Mouse (Mus musculus): ENCODE results near the gene Gmppa.

Gene Gmppa

DNA sequence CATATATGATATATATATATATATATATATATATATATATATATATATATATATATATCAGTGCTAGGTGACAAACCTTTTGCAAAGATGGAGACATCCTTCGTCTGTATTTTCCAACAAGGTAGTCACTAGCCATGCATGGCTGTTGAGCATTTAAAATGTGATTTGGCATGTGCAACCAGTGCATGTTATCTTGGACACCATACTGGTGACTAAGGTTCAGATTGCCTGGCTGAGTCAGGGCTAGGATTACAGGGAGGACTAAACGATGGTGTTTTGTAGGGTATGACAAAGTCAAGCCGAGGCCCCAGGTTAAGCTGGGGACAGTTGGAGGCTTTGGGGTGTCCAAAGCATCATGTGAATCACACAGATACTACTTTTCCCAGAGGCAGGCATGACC, 19.7 kb downstream of the Gmppa start:
- no peak for DNase-seq (ENCODE audit: low read depth, low spot score)

DNA sequence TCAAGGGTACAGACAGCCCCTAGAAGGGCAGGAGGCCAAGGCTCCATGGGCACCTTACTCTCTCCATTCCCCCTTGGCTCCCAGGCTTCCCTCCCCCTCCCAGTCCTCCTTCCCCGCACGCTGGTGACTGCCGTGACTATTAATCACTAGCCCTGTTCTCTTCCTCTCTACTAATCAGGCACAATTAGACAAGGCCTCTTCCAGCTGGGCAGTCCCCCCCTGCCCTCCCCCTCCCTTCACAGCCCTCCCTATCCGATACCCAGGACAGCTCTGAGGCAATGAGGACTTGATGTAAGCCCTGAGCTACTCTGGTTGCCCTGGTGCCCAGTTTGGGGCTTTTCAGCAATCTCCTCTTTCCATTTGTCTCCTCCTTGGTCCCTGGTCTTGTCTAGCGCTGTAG, 20.2 kb downstream of the Gmppa start:
- DNase-seq (ENCODE audit: low read depth, low spot score), result no peak

DNA sequence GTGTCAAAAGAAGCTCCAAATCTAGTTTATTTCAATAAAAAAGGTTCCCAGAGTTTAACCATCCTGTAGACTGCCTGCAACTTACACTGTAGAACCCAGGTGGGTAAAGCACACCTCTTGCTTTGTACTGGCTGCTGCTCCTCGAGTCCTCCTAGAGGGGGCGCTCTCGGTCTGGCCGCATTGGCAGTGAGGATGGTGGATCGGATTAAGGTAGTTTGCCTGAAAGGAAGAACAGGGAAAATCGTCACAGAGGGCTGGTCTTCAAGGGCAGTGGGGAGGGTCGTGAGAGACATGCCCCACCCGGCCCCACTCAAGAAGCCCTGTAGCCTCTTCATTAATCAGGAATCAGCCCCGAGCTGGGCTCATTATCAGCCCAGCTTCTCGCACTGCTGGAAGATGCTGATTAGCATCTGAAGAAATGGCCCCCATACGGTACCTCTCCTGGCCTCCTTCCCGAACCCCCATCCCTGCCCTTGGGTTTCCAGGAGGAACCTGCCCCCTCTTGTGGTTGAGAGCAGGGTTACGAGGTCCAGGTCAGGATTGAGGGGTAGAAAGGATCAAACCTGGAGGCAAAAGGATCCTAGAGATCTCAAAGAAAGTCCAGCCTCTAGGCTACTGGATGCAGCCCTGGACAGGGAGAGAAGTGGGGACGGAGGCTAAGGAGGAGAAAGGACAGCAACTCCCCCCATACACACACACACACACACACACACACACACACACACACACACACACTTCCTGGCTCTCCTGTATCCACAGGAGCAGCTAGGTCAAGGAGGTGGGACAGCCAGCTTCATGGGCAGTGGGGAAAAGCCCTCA, 21.2 kb downstream of the Gmppa start:
- no peak for DNase-seq (ENCODE audit: low read depth, low spot score)

DNA sequence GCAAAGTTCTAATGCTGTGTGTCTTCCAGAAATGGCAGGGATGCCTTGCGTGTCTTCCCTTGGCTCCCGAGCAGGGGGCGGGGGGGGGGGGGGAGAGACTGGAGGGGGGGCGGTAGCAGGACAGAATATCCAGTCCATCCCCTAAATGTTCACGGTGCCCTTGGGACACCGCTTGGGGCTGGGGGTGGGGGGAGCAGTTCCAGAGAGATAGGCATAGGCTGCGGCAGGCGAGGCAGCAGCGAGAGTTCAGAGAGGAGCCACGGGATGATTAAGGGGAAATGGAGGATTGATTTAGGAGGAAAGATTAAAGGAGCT, 21.9 kb downstream of the Gmppa start:
- no peak for DNase-seq (ENCODE audit: low read depth, low spot score)

DNA sequence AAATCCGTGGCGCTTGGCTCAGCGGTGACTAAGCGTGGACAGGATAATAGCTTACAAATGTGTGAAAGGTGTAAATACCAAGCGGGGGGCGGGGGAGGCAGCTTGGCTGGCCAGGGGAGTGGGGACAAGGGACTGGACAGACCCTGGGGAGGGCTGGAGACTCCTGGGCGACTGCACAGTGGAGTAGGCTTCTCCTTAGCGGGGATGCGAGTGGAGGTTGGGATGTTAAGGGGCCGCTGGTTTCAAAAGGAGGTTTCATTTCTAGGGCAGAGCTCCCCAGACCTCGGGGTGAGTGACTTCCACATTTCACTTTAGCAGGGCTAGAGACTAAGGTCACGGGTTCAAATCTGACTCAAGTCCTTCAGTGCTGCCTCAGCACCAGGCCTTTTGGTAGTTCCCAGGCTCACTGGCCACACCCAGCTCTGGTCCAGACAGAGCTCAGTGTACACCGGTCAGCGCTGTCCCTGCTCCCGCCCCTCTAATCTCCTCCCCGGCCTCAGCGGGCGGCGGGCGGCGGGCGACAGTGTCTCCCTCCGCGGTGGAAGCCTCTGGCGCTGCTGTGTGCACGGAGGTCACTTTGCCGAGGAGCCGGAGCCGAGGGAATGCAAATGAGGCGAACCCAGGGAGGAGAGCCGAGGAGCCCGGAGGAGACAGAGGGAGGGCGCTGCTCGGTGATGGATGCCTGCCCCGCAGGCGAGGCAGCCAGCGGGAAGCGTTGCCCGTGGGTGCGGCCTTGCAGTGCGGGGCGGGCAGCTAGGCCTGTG, 22.5 kb downstream of the Gmppa start:
- DNase-seq (ENCODE audit: low read depth, low spot score), result no peak

DNA sequence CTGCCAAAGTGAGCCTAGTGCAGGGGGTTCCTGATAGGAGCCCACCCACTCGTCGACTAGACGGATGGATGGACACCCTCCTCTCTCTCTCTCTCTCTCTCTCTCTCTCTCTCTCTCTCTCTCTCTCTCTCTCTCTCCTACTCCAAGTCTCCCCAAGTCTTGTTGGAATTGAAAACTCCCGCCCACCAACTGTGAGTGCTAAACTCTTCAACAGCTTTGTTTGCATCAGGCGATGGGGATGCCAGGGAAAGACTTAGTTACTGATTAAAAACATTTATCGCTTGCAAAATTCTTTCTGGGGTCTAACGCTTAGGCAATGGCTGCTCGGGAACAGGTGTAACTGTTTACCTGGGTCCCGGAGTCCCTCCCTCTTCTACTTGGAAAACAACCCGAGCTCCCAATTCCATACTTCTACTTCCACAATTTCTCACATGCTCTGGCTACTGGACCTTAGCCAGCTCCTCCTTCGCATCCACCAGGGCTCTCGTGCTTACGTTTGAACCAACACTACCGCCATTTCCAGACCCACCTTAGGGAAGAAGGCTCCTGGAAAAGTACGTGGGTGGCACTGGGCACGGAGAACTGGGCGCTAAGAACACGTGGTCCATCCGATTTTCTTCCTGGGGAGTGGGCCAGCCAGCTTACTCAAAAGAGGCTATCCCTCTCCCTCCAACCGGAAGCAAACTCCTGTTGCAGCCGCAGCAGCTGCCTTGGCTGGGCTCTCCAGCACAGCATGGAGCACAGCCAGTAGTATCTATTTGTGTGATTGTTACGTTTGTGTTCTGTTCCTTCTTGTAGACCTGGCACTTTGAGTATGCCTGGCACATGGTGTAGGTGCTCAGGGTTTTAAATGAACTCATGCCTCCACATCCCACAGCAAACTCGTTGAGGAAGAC, 23.3 kb downstream of the Gmppa start:
- no peak for DNase-seq (ENCODE audit: low read depth, low spot score)

DNA sequence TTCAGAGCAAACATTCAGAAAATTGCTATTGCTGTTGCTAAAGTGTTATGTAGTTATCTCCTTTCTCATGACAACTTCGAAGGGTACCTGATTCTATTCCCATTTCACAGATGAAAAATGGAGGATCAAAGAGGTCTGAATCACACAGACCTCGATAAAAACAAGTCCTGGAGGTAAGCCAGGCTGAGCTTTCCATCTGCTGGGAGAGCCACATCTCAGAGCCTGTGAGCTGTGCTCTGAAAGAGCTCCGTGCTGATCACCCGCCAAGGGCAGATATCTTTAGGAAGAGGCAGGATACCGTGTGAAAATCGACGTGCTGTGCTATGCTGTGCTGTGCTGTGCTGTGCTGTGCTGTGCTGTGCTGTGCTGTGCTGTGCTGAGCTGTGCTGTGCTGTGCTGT, 24.6 kb downstream of the Gmppa start:
- DNase-seq (ENCODE audit: low read depth, low spot score), result no peak

DNA sequence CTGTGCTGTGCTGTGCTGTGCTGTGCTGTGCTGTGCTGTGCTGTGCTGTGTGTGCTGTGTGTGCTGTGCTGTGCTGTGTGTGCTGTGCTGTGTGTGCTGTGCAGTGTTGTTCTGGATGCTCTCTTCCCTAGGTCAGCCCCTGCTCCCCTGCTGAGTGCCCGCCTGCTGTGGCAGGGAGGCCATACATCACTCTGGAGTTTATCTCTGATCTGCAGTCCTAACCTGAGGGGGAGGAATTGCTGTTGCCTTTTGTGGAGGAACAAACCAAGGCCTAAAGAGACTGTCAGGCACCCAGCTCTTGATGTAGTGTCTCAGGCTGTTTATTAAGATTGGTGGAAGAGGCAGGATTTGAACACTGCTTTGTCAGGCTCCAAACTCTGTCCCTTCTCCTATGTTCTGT, 26.9 kb downstream of the Gmppa start:
- no peak for DNase-seq (ENCODE audit: low read depth, low spot score)

DNA sequence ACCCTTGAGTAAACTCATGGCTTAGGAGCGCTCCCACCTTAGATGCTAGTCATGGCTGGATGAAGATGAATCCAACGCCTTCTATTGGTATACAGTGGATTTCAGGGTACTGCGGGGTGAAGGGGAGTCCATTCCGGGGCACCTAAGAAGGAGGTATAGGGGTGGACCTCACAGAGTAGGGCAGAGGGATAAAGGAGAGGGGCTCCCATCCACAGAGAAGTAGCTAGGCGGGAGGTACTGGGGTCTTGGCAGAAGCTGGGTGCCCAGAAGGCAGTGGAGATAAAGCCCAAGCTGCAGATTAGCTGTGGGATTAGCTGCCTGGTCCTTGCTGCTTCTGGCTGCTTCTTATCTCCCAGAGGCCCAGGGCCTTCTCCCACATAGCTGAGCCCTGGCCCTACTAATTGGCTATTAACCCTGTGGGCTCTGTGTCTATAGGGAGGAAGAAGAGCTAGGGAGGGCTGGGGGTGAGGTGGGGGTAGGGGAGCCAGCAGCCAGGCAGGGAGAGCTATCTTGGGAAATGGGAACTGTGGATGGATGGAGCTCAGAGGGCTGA, 28.0 kb downstream of the Gmppa start:
- no peak for DNase-seq (ENCODE audit: low read depth, low spot score)

DNA sequence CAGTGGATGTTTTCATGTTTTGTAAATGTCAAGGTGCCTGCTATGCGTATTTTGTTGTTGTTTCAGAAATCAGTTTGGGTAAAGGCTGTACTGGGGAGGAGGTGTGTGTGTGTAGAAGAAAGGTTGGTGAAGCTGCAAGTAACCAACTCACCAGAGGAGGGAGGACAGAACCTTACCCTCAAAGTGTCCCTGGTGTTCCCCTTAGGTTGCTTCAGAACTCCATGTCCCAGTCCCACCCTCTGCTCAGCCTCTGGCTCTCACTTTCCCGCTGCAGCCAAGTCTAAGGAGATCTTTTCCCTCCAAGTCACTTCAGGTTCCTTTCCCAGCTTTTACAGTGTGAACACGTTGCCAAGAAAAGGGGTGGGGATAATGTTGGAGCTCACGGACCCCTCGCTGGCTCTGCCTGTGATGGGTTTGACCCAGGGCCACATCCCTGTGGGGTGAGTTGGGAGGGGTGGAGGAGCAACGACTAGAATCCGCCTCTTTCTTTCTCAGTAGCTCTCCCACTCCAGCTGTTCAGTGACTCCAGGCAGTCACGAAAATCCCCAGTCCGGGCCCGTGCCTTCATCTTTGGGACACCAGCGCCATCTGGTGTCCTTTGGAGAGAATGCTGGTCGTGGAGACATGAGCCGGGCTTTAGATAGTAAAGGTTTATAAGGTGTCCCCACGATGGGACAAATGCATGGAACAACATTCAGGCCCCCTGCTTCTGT, 31.6 kb downstream of the Gmppa start:
- DNase-seq (ENCODE audit: low read depth, low spot score), result peak; percentile 78

DNA sequence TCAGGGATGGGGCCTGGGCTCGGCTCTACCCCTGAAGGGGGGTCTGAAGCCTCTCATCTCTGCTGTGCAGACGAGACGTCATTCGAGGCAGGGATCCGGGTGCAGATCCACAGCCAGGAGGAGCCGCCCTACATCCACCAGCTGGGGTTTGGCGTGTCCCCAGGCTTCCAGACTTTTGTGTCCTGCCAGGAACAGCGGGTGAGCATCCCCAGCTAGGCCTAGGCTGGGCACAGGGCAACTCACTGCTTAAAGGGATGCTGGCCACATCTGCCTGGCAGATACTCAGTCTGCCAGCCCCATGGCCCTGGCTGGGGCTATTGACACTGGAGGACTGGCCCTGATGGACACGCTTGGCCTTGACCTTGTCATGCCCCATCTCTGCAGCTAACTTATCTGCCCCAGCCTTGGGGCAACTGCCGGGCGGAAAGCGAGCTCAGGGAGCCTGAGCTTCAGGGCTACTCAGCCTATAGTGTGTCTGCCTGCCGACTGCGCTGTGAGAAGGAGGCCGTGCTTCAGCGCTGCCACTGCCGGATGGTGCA, 33.6 kb downstream of the Gmppa start:
- no peak for DNase-seq (ENCODE audit: low read depth, low spot score)

DNA sequence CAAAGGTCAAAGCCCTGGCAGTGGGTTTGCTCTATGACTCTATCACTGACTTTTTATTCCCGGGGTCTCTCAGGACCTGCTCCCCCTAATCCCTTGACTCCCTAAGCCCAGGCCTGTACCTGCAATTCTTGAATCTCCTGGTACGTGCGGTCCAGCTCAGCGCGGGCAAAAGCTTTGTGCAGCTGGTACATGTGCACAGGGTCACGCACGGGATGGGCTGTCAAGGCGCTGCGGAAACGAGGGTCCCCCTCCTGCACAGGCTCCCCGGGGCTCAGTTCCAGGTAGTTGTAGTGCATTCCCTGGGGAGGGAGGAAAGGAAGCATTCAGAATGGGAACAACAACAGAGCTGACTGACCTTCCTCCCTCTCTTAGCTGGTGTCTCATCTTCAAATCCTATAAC, 40.7 kb downstream of the Gmppa start:
- no peak for DNase-seq (ENCODE audit: low read depth, low spot score)

DNA sequence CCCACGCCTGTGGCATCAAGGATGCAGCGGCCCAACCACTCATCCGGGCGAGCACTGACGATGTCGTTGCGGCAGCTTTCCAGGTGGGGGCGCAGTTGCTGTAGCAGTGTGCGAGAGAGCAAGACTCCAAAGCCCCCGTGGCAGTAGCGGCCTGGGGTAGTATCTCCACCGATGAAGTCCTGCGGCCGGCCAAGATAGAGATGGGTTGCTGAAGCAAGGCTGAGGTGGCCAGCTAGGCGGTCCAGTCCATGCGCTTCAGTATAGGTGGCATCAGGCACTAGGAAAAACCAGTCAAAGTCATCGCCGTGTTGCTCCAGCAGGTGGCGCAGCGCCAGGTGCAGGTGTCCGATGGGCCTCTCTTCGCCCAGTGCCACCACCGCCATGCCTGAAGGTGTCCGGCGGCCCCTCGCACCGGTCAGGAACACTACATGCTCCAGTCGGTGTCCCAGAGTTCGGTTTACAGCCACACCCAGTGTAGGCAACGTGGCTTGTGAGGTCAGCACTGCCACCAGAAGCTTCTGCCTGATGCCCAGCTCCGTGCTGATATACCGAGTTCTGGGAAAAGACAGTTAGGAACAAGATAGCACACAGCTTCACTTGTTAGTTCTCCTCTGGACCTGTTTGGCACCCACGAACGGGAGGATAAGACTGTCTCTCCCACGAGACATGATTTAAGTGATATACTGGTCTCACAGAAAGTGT, 41.7 kb downstream of the Gmppa start:
- DNase-seq (ENCODE audit: low read depth, low spot score), result peak; percentile 67

DNA sequence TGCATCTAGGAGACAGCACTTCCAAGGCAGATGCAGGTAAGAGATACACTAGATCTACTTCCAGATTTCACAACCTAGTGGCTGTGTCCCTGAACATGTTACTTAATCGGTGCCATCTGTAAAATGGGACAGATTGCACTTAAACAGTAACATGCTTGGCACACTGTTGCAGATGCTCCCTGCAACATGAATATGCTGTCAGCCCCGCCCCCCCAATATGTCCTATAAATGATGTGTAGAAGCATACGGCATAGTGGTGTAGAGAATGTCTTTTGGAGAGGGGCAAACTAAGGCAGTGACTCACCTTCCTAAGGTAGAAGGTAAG, 42.2 kb downstream of the Gmppa start:
- DNase-seq (ENCODE audit: low read depth, low spot score), result no peak

DNA sequence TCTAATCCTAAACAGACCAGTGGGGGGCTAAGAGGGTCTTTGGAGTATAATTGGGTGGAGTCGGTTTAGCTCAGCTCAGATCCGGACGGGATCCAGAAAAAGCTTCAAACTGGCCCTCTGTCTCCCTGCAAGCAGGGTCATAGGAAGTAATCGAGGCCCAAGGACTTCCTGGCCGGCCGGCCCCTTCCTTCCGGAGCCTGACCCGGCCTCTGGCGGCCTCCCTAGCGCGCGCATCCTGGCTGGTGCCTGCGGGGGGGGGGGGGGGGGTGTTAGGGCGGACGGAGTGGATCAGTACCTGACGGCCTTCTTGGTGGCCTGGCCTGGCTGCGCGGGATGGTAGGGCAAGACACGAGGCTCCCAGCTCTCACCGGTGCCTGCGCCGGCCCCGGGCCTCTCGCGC, 42.8 kb downstream of the Gmppa start:
- no peak for DNase-seq (ENCODE audit: low read depth, low spot score)

DNA sequence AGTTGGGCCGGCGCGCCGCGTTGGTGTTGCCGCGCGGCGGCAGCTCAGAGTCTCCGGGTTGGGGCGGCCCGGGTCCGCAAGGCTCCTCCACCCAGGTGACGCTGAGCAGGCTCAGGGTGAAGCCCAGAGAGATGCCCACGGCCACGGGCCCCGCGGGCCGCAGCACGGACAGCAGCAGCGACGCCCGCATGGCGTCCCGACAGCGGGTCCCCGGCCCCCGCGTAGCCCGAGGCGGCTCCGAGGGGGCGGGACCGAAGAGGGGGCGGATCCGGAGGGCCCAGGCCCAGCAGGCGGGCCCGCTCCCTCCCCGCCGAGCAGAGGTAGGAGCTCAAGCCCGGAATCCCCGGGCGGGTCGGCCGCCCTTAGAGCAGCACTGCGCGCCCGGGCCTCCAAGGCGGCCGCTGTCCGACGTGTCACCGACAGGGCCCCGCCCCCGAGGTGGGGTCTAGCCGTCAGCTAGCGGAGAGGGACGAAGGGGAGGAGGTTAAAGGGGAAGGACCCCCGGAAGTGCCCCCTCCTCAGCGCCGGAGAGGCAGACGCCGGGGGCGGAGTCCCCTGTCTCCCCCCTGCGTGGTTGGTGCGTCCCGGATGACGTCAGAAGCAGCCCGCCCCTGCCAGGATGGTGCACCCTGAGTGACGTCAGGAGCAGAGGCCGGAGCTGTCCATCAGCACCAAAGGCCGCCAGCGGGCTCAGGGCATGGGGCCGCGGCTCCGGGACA, 43.3 kb downstream of the Gmppa start, which contains the start of the genes Chpf and Tmem198:
Gene Chpf, minus strand, starts transcription at position 392 of the 719 bp plus-strand sequence.
Gene Tmem198, plus strand, starts transcription at position 617 of the 719 bp plus-strand sequence.
- peak; percentile 90 for DNase-seq (ENCODE audit: low read depth, low spot score)

DNA sequence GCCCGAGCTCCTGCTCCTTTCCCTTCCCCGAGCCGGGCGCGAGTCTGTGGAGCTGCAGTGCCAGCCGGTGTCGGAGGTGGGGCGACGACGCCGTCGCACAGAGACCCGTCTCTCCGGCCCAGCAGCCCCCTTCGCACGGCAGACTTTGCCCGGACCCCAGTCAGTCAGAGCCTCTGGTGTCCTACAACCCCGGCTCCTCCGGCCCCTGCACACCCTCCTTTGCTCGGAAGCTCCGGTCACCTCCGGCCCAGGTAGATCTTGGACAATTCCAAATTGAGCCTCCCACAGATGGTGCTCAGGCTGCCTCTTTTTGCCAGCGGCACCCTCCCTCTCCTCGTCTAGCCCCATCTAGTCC, 43.9 kb downstream of the Gmppa start:
- DNase-seq (ENCODE audit: low read depth, low spot score), result no peak

DNA sequence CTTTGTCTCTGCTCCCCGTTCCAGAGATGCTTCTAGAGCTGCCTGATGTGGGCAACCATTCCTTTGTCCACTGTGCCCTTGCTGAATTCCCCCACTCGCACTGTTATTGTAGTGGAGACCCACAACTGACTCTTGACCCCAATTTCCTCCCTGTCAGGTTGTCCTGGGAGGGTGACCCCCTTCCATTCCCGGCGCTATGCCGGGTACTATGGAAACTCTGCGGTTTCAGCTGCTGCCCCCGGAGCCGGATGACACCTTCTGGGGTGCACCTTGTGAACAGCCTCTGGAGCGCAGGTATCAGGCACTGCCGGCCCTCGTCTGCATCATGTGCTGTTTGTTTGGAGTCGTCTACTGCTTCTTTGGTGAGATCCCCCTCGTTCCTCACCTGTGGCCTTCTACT, 44.3 kb downstream of the Gmppa start:
- DNase-seq (ENCODE audit: low read depth, low spot score), result no peak

DNA sequence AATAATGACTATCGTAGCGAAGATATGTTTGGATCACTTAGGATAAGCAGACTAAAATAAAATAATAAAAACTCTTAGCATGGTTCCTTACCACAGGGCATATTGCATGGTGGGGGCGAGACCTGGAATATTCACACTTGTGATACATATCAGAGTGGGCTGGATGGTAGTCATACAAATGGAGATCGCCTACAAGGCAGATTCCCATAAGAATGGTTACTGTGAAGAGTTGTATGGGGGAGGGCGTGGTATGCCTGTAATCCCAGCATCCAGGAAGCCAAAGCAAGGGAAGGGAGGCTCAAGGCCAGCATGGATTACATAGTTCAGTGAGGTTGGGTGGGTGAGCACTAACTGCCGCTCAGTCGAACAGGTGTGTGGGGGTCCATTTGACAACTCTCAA, 45.0 kb downstream of the Gmppa start:
- DNase-seq (ENCODE audit: low read depth, low spot score), result no peak

DNA sequence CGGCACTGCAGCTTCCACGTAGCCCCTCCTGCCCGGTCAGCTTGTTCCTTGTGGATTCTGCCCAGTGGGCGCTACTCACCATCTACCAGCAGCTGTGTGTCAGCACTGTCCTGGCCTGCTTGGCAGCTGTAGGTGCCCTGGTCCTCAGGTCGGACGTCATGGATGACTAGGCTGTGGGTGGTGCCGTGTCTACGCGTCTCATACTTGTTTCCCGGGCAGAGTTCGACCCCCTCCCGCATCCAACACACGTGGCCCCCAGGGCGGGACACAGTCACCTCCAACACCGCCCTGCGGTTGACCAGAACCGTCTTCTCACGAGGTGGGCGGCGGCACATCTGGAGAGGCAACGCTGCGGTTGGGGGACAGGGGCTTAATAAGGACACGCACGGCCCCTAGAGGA, 50.8 kb downstream of the Gmppa start:
- DNase-seq (ENCODE audit: low read depth, low spot score), result no peak
